Mouse (Mus musculus) liver, postnatal 0 days (tissue): ENCODE data around the gene Cldn5. TPM values are rescaled to one million over a fixed set of nuclear protein-coding genes. Genes with fewer than 3 reads are reported as not detected.

Experiments
- ATAC-seq: fragments of 200-750 bp; cut with Nextera tagmentation; 2 replicates; pipeline ENCODE4 v1.8.0; 2017; ENCODE audit warnings: mild to moderate bottlenecking, moderate library complexity
- DNase-seq: peaks from one replicate; pipeline ENCODE4 v3.0.0-alpha.2; 2016
- H3K27ac ChIP-seq: fragments of 300-500 bp; sonication (generic); 2 replicates; pipeline ENCODE4 v1.5.1; 2014; ENCODE audit warnings: antibody characterized with exemption, moderate library complexity, mild to moderate bottlenecking, low read depth
- H3K27me3 ChIP-seq: fragments of 300-500 bp; sonication (generic); 2 replicates; pipeline ENCODE4 v1.6.1; 2014; ENCODE audit warnings: low read length, control low read depth, mixed read lengths; ENCODE audit not compliant: insufficient read depth
- H3K36me3 ChIP-seq: fragments of 300-500 bp; sonication (generic); replicated peaks from 2 replicates; pipeline ENCODE4 v1.6.1; 2014; ENCODE audit warnings: mild to moderate bottlenecking, control low read depth, low read length, moderate library complexity, mixed read lengths; ENCODE audit not compliant: insufficient read depth
- H3K4me1 ChIP-seq: fragments of 300-500 bp; sonication (generic); 2 replicates; pipeline ENCODE4 v1.6.1; 2014; ENCODE audit warnings: antibody characterized with exemption, mild to moderate bottlenecking, control low read depth; ENCODE audit not compliant: insufficient read depth
- H3K4me2 ChIP-seq: fragments of 300-500 bp; sonication (generic); 2 replicates; pipeline ENCODE4 v1.6.1; 2014; ENCODE audit warnings: low read depth, mild to moderate bottlenecking, low read length, moderate library complexity, mixed read lengths
- H3K4me3 ChIP-seq: fragments of 300-500 bp; sonication (generic); 2 replicates; pipeline ENCODE4 v1.5.1; 2014; ENCODE audit warnings: low read depth, low read length
- H3K9ac ChIP-seq: fragments of 300-500 bp; sonication (generic); replicated peaks from 2 replicates; pipeline ENCODE4 v1.6.1; 2014; ENCODE audit warnings: mild to moderate bottlenecking, moderate library complexity
- H3K9me3 ChIP-seq: fragments of 300-500 bp; sonication (generic); 2 replicates; pipeline ENCODE4 v1.6.1; 2016; ENCODE audit warnings: mild to moderate bottlenecking, control low read depth, low read length, mixed read lengths
- CTCF ChIP-seq: sonication (generic); IDR thresholded peaks from 2 replicates; pipeline ENCODE4 v1.5.1; 2016; ENCODE audit warnings: antibody characterized with exemption, low read depth
- EP300 ChIP-seq: IDR thresholded peaks from 2 replicates; pipeline ENCODE4 v1.6.1; 2016; ENCODE audit warnings: antibody characterized with exemption, low read depth, mild to moderate bottlenecking
- WGBS: fragments of 180-500 bp; shearing (Covaris S2); extraction: QIAGEN DNeasy Blood & Tissue Kit; methylation state at CpG from one replicate; pipeline ENCODE4 v1.1.7; 2014; ENCODE audit not compliant: insufficient replicate concordance; 5-methylcytosine and 5-hydroxymethylcytosine counted together
- polyA plus RNA-seq: library from polyadenylated mRNA; unstranded; fragments of >200 nt; fragmentation: Nextera tagmentation; extraction: Ambion mirVana; gene quantifications from 2 replicates; pipeline ENCODE4 v1.2.1, GENCODE M21; 2015

Gene Cldn5
- polyA plus RNA-seq, 1 experiment from 2014 or later = 11.5 TPM

- TF ChIP-seq EP300 = no peak
- no peak for TF ChIP-seq CTCF
- 84% methylated on average over 7 of the region's 7 CpGs for WGBS
Measured at GRCm38 (mm10) chr16:18785025-18785424, 8.4 kb downstream of the Cldn5 start.

GRCm38 (mm10) chr16:18785485-18785884, 8.8 kb downstream of the Cldn5 start:
- WGBS = 60% methylated on average over 1 of the region's 1 CpGs
- no peaks in the 10 kb centered on the region for H3K9me3 ChIP-seq
- no peaks in the 10 kb centered on the region for H3K4me1 ChIP-seq
- no peak overlapping the region for H3K4me3 ChIP-seq
- no peak overlapping the region for H3K4me2 ChIP-seq
- no peak for DNase-seq
- peak; percentile 80 for ATAC-seq
- peaks cover 64% of the 10 kb centered on the region for H3K36me3 ChIP-seq
- TF ChIP-seq CTCF = no peak
- peak; percentile 71; the same call in 1 of the 2 replicates for TF ChIP-seq EP300
- H3K27ac ChIP-seq = no peak overlapping the region
- no peaks in the 10 kb centered on the region for H3K27me3 ChIP-seq
- no peak overlapping the region for H3K9ac ChIP-seq

More at GRCm38 (mm10) chr16:18785025-18785424, 8.4 kb downstream of the Cldn5 start:
- Histone ChIP-seq H3K27ac (no peak overlapping the region), H3K36me3 (peaks cover 59% of the 10 kb centered on the region), H3K4me1 (no peaks in the 10 kb centered on the region), H3K9ac (no peak overlapping the region), H3K27me3 (no peaks in the 10 kb centered on the region), H3K4me3 (no peak overlapping the region), H3K9me3 (no peaks in the 10 kb centered on the region), H3K4me2 (no peak overlapping the region)
- ATAC-seq (peak; percentile 46), DNase-seq (no peak)

- Histone ChIP-seq H3K36me3 (peaks cover 73% of the 10 kb centered on the region), H3K4me3 (no peak overlapping the region), H3K4me2 (no peak overlapping the region), H3K27me3 (no peaks in the 10 kb centered on the region), H3K27ac (no peak overlapping the region), H3K9ac (no peak overlapping the region), H3K4me1 (no peaks in the 10 kb centered on the region), H3K9me3 (no peaks in the 10 kb centered on the region)
- 92% methylated on average over 10 of the region's 10 CpGs for WGBS
- DNase-seq = no peak
- TF ChIP-seq EP300 (no peak), CTCF (no peak)
- ATAC-seq = no peak
Measured at GRCm38 (mm10) chr16:18786652-18787051, 10.0 kb downstream of the Cldn5 start.

- Histone ChIP-seq H3K27me3 (no peaks in the 10 kb centered on the region), H3K36me3 (peaks cover 70% of the 10 kb centered on the region), H3K9ac (no peak overlapping the region), H3K4me3 (no peak overlapping the region), H3K27ac (no peak overlapping the region), H3K4me1 (no peaks in the 10 kb centered on the region), H3K9me3 (no peaks in the 10 kb centered on the region), H3K4me2 (no peak overlapping the region)
- WGBS = 61% methylated on average over 10 of the region's 10 CpGs
- DNase-seq = no peak
- ATAC-seq = no peak
- TF ChIP-seq EP300 (no peak), CTCF (no peak)
Measured at GRCm38 (mm10) chr16:18788627-18789406, 12.2 kb downstream of the Cldn5 start.

GRCm38 (mm10) chr16:18795223-18795899, 18.7 kb downstream of the Cldn5 start:
- no peak overlapping the region for H3K4me3 ChIP-seq
- H3K9ac ChIP-seq = no peak overlapping the region
- no peak overlapping the region for H3K4me2 ChIP-seq
- peaks cover 69% of the 10 kb centered on the region for H3K36me3 ChIP-seq
- no peak overlapping the region for H3K27ac ChIP-seq
- TF ChIP-seq EP300 (no peak), CTCF (no peak)
- H3K4me1 ChIP-seq = no peaks in the 10 kb centered on the region
- no peaks in the 10 kb centered on the region for H3K27me3 ChIP-seq
- H3K9me3 ChIP-seq = no peaks in the 10 kb centered on the region
- WGBS = 91% methylated on average over 11 of the region's 11 CpGs
- ATAC-seq (no peak), DNase-seq (no peak)

GRCm38 (mm10) chr16:18796645-18797044, 20.0 kb downstream of the Cldn5 start:
- TF ChIP-seq CTCF = no peak
- no peak for TF ChIP-seq EP300
- WGBS = 93% methylated on average over 7 of the region's 7 CpGs
- no peak overlapping the region for H3K4me2 ChIP-seq
- H3K27me3 ChIP-seq = no peaks in the 10 kb centered on the region
- no peaks in the 10 kb centered on the region for H3K4me1 ChIP-seq
- peaks cover 70% of the 10 kb centered on the region for H3K36me3 ChIP-seq
- DNase-seq (no peak), ATAC-seq (no peak)
- H3K4me3 ChIP-seq = no peak overlapping the region
- no peaks in the 10 kb centered on the region for H3K9me3 ChIP-seq
- no peak overlapping the region for H3K27ac ChIP-seq
- no peak overlapping the region for H3K9ac ChIP-seq
